Mouse (Mus musculus) Patski (cell line): Measurements from ENCODE around the gene Anapc15. TPM values are rescaled to one million over a fixed set of nuclear protein-coding genes. Genes with fewer than 3 reads are reported as not detected.
A peak's percentile ranks its signal among the peaks of the same experiment; 100 is the strongest.

ENCODE experiments used
- ATAC-seq: fragments of 100-300 bp; one replicate; pipeline ENCODE4 v1.8.0; 2021
- CTCF ChIA-PET: fragments of 350-600 bp; sonication (Branson Sonifier 250); formaldehyde crosslinking; loops from one replicate; lab custom pipeline; 2022; ENCODE audit warnings: inconsistent platforms; lab: Charles Lee
- POLR2A ChIA-PET: fragments of 350-600 bp; sonication (Branson Sonifier 250); formaldehyde crosslinking; loops from one replicate; lab custom pipeline; 2022; ENCODE audit warnings: antibody characterized with exemption, inconsistent platforms; lab: Charles Lee
- DNase-seq: peaks from one replicate; pipeline ENCODE4 v3.0.0-alpha.2; 2011; ENCODE audit warnings: low read depth, low spot score
- H3K27me3 ChIP-seq: fragments of 371-371 bp; one replicate; pipeline ENCODE4 v1.5.1; 2021
- CTCF ChIP-seq: fragments of 100-300 bp; IDR thresholded peaks from one replicate; pipeline ENCODE4 v1.5.1; 2021
- in situ Hi-C: fragments of 300-500 bp; cut with MboI; formaldehyde crosslinking; loops from 3 replicates; pipeline ENCODE4 v1.11.1; 2018; ENCODE audit warnings: low pct_unique_long_range_greater_than_20kb, mixed read lengths
- polyA plus RNA-seq: library from polyadenylated mRNA; unstranded; gene quantifications from one replicate; pipeline ENCODE4 v1.2.3, GENCODE M21; 2021

Anapc15 gene
- polyA plus RNA-seq, 1 experiment from 2014 or later = 36.4 TPM

DNA sequence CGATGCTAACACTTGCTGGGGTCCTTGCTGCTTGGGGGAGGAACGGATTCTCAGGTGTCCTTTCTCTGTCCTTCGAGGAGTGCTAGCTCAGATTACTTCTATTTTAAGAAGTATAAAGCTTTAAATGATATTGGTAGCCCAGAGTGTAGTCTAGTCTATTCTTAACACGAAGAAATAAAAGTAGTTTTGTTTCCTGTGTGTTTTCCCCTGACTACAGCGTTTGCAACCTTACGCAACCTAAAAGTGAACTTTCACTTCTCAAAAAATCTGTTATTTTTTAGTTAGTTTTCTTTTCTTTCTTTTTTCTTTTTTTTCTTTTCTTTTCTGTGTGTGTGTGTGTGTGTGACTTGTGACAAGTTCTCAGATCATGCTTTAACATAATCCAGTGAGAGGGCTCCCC, 11.8 kb upstream of the Anapc15 start:
- in situ Hi-C loops = no loop called here
- no peak for DNase-seq
- CTCF ChIA-PET = interaction anchor here (1.9 kb wide), 1 partner anchor 10 kb away, joined by 7 read pairs; no protein-coding TSS in a partner anchor
- no peak for ATAC-seq
- no peaks in the 10 kb centered on the region for H3K27me3 ChIP-seq
- no peak for TF ChIP-seq CTCF
- POLR2A ChIA-PET = interaction anchor here (0.9 kb wide), 1 partner anchor 10 kb away, joined by 3 read pairs; no protein-coding TSS in a partner anchor

DNA sequence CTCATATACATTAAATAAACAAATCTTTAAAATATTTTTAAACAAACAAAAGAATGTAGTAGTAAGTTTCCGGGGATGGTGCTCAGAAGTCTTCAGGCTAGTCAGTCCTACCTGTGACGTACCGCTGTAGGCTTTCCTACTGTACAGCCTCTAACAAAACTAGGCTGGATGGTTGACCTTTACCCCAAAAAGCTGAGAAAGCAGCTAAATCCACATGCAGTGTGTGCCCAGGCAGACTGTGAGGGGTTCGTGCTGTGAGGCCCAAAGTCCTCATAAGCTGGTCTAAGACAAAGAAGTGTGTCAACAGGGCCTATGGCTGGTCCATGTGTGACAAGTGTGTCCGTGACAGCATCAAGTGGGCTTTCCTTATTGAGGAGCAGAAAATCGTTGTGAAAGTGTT, 10.7 kb upstream of the Anapc15 start:
- in situ Hi-C loops = no loop called here
- DNase-seq (no peak), ATAC-seq (no peak)
- TF ChIP-seq CTCF = no peak
- no peaks in the 10 kb centered on the region for H3K27me3 ChIP-seq
- CTCF ChIA-PET = interaction anchor here (1.4 kb wide), 1 partner anchor 14 kb away, joined by 3 read pairs; no protein-coding TSS in a partner anchor
- POLR2A ChIA-PET = no interaction called here

DNA sequence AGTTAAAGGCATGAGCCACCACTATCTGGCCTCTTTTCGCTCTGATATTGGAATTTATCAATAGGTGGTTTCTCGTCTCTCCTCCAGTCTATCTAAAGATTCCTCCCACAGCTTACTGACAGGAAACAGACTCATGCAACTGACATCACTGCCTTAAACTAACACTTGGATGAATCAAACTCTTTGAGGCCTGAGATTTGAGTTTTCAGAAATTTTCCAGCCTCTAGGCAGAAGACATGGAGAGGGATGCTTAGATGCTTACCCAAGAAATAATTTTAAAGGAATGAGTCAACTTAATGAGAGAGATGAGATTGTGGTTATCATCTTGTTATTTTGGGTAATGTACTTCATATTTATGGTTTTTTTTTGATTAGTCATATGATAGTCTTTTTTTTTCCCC, 9.7 kb upstream of the Anapc15 start:
- ChIA-PET POLR2A (interaction anchor here (0.9 kb wide), 1 partner anchor 9 kb away, joined by 3 read pairs; no protein-coding TSS in a partner anchor), CTCF (no interaction called here)
- no peaks in the 10 kb centered on the region for H3K27me3 ChIP-seq
- in situ Hi-C loops = no loop called here
- no peak for TF ChIP-seq CTCF
- DNase-seq (no peak), ATAC-seq (no peak)

DNA sequence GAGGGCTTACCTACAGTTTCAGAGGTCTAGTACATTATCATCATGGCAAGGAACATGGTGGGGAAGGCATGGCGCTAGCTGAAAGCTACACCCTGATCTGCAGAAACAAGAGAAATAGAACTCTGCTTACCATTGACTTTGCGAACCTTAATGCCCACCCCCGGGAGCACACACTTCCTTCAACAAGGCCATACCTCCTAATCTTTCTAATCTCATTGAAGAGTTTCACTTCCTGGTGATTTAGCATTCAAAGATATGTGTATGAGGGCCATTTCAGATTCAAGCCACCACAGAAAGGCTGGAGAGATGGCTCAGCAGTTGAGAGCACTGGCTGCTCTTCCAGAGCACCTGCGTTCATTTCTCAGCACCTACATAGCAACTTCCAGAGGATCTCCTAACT, 6.4 kb upstream of the Anapc15 start, which contains the start of gene Folr2:
Folr2 (minus strand) TSS at position 101 of the 400 bp plus-strand sequence.
- ATAC-seq = no peak
- POLR2A ChIA-PET = no interaction called here

DNA sequence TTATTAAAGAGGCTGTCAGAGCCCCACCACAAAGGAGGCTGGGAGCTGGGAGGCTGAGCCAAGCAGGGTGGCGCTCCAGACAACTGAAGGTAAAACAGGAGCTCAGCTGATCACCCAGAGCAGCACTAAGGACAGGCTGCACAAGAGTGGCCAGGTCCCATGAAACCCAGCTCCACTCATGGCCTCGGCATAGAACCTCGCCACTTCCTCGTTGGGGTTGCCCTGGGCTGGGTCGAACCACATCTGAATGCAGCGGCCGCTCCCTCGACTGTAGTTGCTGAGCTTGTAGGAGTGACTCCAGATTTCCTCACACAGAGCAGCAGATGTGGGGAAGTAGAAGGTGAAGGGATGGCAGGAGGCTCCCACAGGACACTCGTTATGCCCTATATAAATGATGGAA, 5.2 kb upstream of the Anapc15 start:
- DNase-seq (no peak), ATAC-seq (no peak)
- CTCF ChIA-PET = interaction anchor here (1.3 kb wide), 1 partner anchor 9 kb away, joined by 4 read pairs; no protein-coding TSS in a partner anchor
- in situ Hi-C loops = no loop called here
- POLR2A ChIA-PET = no interaction called here
- TF ChIP-seq CTCF = no peak
- no peaks in the 10 kb centered on the region for H3K27me3 ChIP-seq

More for the DNA sequence above, 6.4 kb upstream of the Anapc15 start, which contains the start of gene Folr2:
- CTCF ChIA-PET = no interaction called here
- DNase-seq = no peak
- in situ Hi-C loops = no loop called here
- no peak for TF ChIP-seq CTCF
- H3K27me3 ChIP-seq = no peaks in the 10 kb centered on the region

DNA sequence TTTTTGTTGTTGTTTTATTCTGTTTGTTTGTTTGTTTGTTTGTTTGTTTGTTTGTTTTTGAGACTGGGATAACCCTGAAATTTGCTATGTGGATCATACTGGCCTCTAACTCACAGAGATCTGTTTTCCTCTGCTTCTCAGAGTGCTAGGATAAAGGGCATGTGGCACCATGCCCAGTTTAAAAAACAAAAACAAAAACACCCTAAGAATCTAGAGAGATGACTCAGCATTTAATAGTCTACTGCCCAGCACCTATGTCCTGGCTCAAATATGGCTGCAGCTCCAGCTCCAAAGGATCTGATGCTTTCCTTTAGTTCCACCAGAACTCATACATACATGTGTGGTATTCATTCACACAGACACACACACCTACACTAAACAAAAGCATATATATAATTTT, 2.5 kb upstream of the Anapc15 start:
- CTCF ChIA-PET = no interaction called here
- no peaks in the 10 kb centered on the region for H3K27me3 ChIP-seq
- POLR2A ChIA-PET = no interaction called here
- ATAC-seq (no peak), DNase-seq (no peak)
- in situ Hi-C loops = no loop called here
- TF ChIP-seq CTCF = no peak

DNA sequence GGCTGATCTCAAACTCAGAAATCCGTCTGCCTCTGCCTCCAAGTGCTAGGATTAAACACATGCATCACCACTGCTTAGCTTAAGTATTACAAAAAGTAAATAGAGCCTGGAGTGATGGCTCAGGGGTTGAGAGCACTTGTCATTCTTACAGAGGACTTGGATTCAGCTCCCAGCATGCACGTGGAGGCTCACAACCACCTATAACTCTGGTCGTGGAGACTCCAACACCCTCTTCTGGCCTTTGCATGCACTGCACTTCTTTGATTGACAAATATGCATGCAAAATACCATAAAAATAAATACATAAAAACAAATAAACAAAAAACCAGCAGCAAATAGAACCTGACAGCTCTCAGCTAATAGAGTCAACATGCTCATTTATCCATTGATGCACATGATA, 1.2 kb upstream of the Anapc15 start:
- CTCF ChIA-PET = interaction anchor here (1.2 kb wide), 1 partner anchor 12 kb away, joined by 3 read pairs; no protein-coding TSS in a partner anchor
- POLR2A ChIA-PET = interaction anchor here (0.9 to 1.1 kb wide), 2 partner anchors 20 to 24 kb away, joined by 3 read pairs; no protein-coding TSS in a partner anchor
- no peak for DNase-seq
- H3K27me3 ChIP-seq = no peaks in the 10 kb centered on the region
- peak; percentile 20 for TF ChIP-seq CTCF
- no peak for ATAC-seq
- in situ Hi-C loops = no loop called here

DNA sequence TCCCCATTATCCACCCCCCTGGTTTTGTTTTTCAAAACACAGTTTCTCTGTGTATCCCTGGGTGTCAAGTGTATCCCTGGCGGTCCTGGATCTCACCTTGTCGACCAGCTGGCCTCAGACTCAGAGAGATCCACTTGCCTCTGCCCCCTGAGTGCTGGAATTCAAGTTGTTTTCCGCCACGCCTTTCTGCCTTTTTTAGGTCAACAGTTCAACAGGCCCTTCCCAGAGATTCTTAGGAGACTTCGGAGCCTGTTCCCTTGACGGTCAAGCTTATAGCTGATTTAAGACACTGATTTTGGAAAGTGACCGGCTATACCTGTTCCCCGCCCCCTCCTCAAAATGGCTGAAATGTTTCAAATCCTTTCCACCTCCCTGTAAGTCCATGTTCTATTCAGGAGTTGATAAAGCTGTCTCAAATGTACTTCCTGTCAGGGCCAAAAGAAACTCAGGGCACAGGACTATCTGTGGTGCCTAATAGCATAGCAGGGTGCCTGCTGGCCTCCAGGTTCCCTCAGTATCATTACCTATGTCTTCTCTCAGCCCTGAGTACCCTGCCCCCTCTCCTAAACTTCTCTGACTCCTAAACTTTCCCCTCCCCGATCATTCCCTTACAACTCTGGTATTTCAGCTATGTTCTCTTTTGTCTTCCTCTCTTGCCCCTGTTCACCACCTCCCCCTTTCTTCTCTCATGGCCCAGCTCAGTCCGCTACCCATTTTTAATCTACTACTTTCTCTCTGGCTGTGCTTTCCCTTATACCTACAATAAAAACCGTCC, 3.2 kb downstream of the Anapc15 start:
- in situ Hi-C loops = no loop called here

DNA sequence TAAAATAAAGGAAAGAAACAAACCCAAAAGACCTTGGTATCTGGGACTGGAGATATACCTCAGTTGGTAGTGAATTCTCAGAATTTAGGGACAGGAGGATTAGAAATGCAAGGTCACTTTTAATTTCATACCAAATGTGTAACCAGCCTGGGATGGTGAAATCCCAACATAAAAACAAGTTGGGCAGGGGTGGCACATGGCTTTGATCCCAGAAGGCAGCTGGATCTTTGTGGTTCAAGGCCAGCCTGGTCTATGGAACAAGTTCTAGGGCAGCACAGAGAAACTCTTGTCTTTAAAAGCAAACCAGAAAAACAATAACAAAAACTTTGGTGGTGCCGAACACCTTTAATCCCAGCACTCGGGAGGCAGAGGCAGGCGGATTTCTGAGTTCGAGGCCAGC, 4.0 kb downstream of the Anapc15 start:
- DNase-seq (no peak), ATAC-seq (no peak)
- no peaks in the 10 kb centered on the region for H3K27me3 ChIP-seq
- in situ Hi-C loops = no loop called here
- no peak for TF ChIP-seq CTCF
- CTCF ChIA-PET = interaction anchor here (0.9 to 1.2 kb wide), 3 partner anchors 9 to 15 kb away, joined by 3 to 4 read pairs (median 3); no protein-coding TSS in a partner anchor
- POLR2A ChIA-PET = interaction anchor here (0.6 to 0.7 kb wide), 2 partner anchors 25 to 98 kb away, joined by 3 read pairs; no protein-coding TSS in a partner anchor

More for the DNA sequence above, 3.2 kb downstream of the Anapc15 start:
- H3K27me3 ChIP-seq = no peaks in the 10 kb centered on the region
- ATAC-seq (no peak), DNase-seq (no peak)
- TF ChIP-seq CTCF = no peak
- ChIA-PET POLR2A (interaction anchor here (0.6 kb wide), 1 partner anchor 98 kb away, joined by 3 read pairs; no protein-coding TSS in a partner anchor), CTCF (interaction anchor here (0.9 to 1.2 kb wide), 3 partner anchors 8 to 15 kb away, joined by 3 to 4 read pairs (median 3); no protein-coding TSS in a partner anchor)

DNA sequence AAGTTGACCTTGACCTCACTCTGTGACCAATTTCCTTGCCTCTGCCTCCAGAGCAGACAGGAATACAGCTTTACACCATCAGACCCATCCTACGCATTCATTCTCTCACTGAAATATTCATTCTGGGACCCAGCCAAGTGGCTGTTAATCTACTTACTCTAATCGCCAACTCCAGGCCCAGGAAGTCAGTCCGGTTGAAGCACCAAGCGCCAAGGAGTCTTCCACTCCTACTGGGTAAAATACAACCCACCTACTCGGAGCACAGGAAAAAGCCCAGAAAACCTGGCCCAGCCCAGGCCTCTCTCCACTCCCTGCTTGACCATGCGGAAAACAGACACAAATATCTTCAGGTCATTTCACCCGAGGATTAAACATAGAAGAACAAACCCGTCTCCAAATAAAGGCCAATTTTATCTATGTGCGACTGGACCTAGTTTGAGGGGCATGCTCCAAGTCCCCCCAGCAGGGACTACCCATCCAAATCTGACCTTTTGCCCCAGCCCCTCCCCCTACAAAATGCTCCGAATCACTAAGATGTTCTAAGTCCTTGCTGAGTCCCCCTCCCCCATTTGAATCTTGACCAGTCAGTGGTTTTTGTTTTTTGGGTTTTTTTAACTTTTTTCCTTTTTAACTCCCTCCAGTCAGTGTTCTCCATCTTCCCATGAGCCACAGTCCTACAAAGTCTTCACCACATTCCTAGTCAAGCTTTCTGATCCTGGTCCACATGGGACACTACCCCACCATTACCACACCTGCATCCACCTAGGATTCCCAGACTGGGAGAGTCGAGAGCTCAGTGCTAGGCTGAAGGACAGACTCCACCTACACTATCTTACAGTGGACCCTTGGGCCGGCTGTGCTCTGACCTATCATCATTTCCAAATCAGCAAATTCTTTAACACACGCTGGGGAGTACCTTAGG, 5.0 kb downstream of the Anapc15 start:
- no peaks in the 10 kb centered on the region for H3K27me3 ChIP-seq
- ChIA-PET CTCF (interaction anchor here (1.0 kb wide), 1 partner anchor 28 kb away, joined by 3 read pairs; no protein-coding TSS in a partner anchor), POLR2A (interaction anchor here (0.9 to 1.0 kb wide), 3 partner anchors 17 to 31 kb away, joined by 3 to 4 read pairs (median 3); partner anchors contain the start of gene Inppl1)
- in situ Hi-C loops = no loop called here
- no peak for TF ChIP-seq CTCF
- DNase-seq (no peak), ATAC-seq (no peak)
